Mouse (Mus musculus): ENCODE results near the gene Ralgps1. TPM values are rescaled to one million over a fixed set of nuclear protein-coding genes. Genes with fewer than 3 reads are reported as not detected.
A peak's percentile ranks its signal among the peaks of the same experiment; 100 is the strongest.

The Ralgps1 gene
- polyA plus RNA-seq, 2 experiments: 3.5 to 5.4 TPM

GRCm38 (mm10) chr2:33348260-33348659, 23.0 kb downstream of the Ralgps1 start:
- Histone ChIP-seq H3K27me3 (ENCODE audit: control insufficient read depth, insufficient read depth, low read length) (no peaks in the 10 kb centered on the region), H3K4me3 (replicated peaks; ENCODE audit: low read length) (no peak overlapping the region), H3K9me3 (ENCODE audit: control insufficient read depth, low read length) (no peaks in the 10 kb centered on the region), H3K27ac (replicated peaks; ENCODE audit: low read depth, low read length) (no peak overlapping the region), H3K9ac (ENCODE audit: low read depth, low read length, severe bottlenecking) (no peak overlapping the region), H3K4me1 (ENCODE audit: control insufficient read depth, insufficient read depth, low read length) (peaks cover 14% of the 10 kb centered on the region), H3K4me2 (replicated peaks; ENCODE audit: low read depth, low read length, severe bottlenecking) (no peak overlapping the region), H3K36me3 (ENCODE audit: control insufficient read depth, insufficient read depth, low read length) (no peaks in the 10 kb centered on the region)
- no peak for TF ChIP-seq POLR2A (IDR thresholded peaks at IDR 0.05; ENCODE audit: borderline replicate concordance, extremely low read depth, insufficient read depth, insufficient read length)
- ATAC-seq (ENCODE audit: low FRiP score, low read depth) (no peak), DNase-seq (ENCODE audit: low spot score) (no peak)
- 84% methylated on average over 3 of the region's 3 CpGs for WGBS

GRCm38 (mm10) chr2:33347607-33348006, 23.7 kb downstream of the Ralgps1 start:
- H3K9me3 ChIP-seq (ENCODE audit: control insufficient read depth, low read length): no peaks in the 10 kb centered on the region
- DNase-seq (ENCODE audit: low spot score) (peak; percentile 31), ATAC-seq (ENCODE audit: low FRiP score, low read depth) (no peak)
- no peak overlapping the region for H3K4me2 ChIP-seq (replicated peaks; ENCODE audit: low read depth, low read length, severe bottlenecking)
- H3K27me3 ChIP-seq (ENCODE audit: control insufficient read depth, insufficient read depth, low read length): no peaks in the 10 kb centered on the region
- no peaks in the 10 kb centered on the region for H3K36me3 ChIP-seq (ENCODE audit: control insufficient read depth, insufficient read depth, low read length)
- H3K4me3 ChIP-seq (replicated peaks; ENCODE audit: low read length): no peak overlapping the region
- peaks cover 14% of the 10 kb centered on the region for H3K4me1 ChIP-seq (ENCODE audit: control insufficient read depth, insufficient read depth, low read length)
- H3K9ac ChIP-seq (ENCODE audit: low read depth, low read length, severe bottlenecking): no peak overlapping the region
- 25% methylated on average over 3 of the region's 3 CpGs for WGBS
- no peak for TF ChIP-seq POLR2A (IDR thresholded peaks at IDR 0.05; ENCODE audit: borderline replicate concordance, extremely low read depth, insufficient read depth, insufficient read length)
- no peak overlapping the region for H3K27ac ChIP-seq (replicated peaks; ENCODE audit: low read depth, low read length)

- H3K9me3 ChIP-seq (ENCODE audit: control insufficient read depth, low read length): no peaks in the 10 kb centered on the region
- H3K27me3 ChIP-seq (ENCODE audit: control insufficient read depth, insufficient read depth, low read length): no peaks in the 10 kb centered on the region
- H3K9ac ChIP-seq (ENCODE audit: low read depth, low read length, severe bottlenecking): no peak overlapping the region
- DNase-seq (ENCODE audit: low spot score): no peak
- H3K36me3 ChIP-seq (ENCODE audit: control insufficient read depth, insufficient read depth, low read length): no peaks in the 10 kb centered on the region
- no peak for TF ChIP-seq POLR2A (IDR thresholded peaks at IDR 0.05; ENCODE audit: borderline replicate concordance, extremely low read depth, insufficient read depth, insufficient read length)
- no peak for ATAC-seq (ENCODE audit: low FRiP score, low read depth)
- no peak overlapping the region for H3K4me2 ChIP-seq (replicated peaks; ENCODE audit: low read depth, low read length, severe bottlenecking)
- H3K4me3 ChIP-seq (replicated peaks; ENCODE audit: low read length): no peak overlapping the region
- 85% methylated on average over 5 of the region's 5 CpGs for WGBS
- H3K4me1 ChIP-seq (ENCODE audit: control insufficient read depth, insufficient read depth, low read length): peaks cover 14% of the 10 kb centered on the region
- H3K27ac ChIP-seq (replicated peaks; ENCODE audit: low read depth, low read length): no peak overlapping the region
Observed at GRCm38 (mm10) chr2:33346749-33347148, 24.5 kb downstream of the Ralgps1 start.

GRCm38 (mm10) chr2:33345956-33346355, 25.3 kb downstream of the Ralgps1 start:
- no peaks in the 10 kb centered on the region for H3K9me3 ChIP-seq (ENCODE audit: control insufficient read depth, low read length)
- H3K4me2 ChIP-seq (replicated peaks; ENCODE audit: low read depth, low read length, severe bottlenecking): no peak overlapping the region
- H3K27ac ChIP-seq (replicated peaks; ENCODE audit: low read depth, low read length): no peak overlapping the region
- WGBS: 70% methylated on average over 4 of the region's 4 CpGs
- TF ChIP-seq POLR2A (IDR thresholded peaks at IDR 0.05; ENCODE audit: borderline replicate concordance, extremely low read depth, insufficient read depth, insufficient read length): no peak
- ATAC-seq (ENCODE audit: low FRiP score, low read depth) (no peak), DNase-seq (ENCODE audit: low spot score) (no peak)
- no peaks in the 10 kb centered on the region for H3K27me3 ChIP-seq (ENCODE audit: control insufficient read depth, insufficient read depth, low read length)
- no peak overlapping the region for H3K4me3 ChIP-seq (replicated peaks; ENCODE audit: low read length)
- H3K36me3 ChIP-seq (ENCODE audit: control insufficient read depth, insufficient read depth, low read length): no peaks in the 10 kb centered on the region
- peaks cover 14% of the 10 kb centered on the region for H3K4me1 ChIP-seq (ENCODE audit: control insufficient read depth, insufficient read depth, low read length)
- H3K9ac ChIP-seq (ENCODE audit: low read depth, low read length, severe bottlenecking): no peak overlapping the region

- ATAC-seq (ENCODE audit: low FRiP score, low read depth): no peak
- no peak for TF ChIP-seq POLR2A (IDR thresholded peaks at IDR 0.05; ENCODE audit: borderline replicate concordance, extremely low read depth, insufficient read depth, insufficient read length)
- Histone ChIP-seq H3K9me3 (ENCODE audit: control insufficient read depth, low read length) (no peaks in the 10 kb centered on the region), H3K27me3 (ENCODE audit: control insufficient read depth, insufficient read depth, low read length) (no peaks in the 10 kb centered on the region), H3K27ac (replicated peaks; ENCODE audit: low read depth, low read length) (no peak overlapping the region), H3K9ac (ENCODE audit: low read depth, low read length, severe bottlenecking) (no peak overlapping the region), H3K4me3 (replicated peaks; ENCODE audit: low read length) (no peak overlapping the region), H3K4me2 (replicated peaks; ENCODE audit: low read depth, low read length, severe bottlenecking) (no peak overlapping the region), H3K4me1 (ENCODE audit: control insufficient read depth, insufficient read depth, low read length) (peaks cover 14% of the 10 kb centered on the region), H3K36me3 (ENCODE audit: control insufficient read depth, insufficient read depth, low read length) (no peaks in the 10 kb centered on the region)
- WGBS: 50% methylated on average over 6 of the region's 6 CpGs
- DNase-seq (ENCODE audit: low spot score): no peak
Observed at GRCm38 (mm10) chr2:33345475-33345874, 25.8 kb downstream of the Ralgps1 start.

GRCm38 (mm10) chr2:33343413-33343812, 27.9 kb downstream of the Ralgps1 start:
- H3K4me1 ChIP-seq (ENCODE audit: control insufficient read depth, insufficient read depth, low read length): peaks cover 14% of the 10 kb centered on the region
- H3K27me3 ChIP-seq (ENCODE audit: control insufficient read depth, insufficient read depth, low read length): no peaks in the 10 kb centered on the region
- 73% methylated on average over 3 of the region's 3 CpGs for WGBS
- no peak overlapping the region for H3K9ac ChIP-seq (ENCODE audit: low read depth, low read length, severe bottlenecking)
- H3K9me3 ChIP-seq (ENCODE audit: control insufficient read depth, low read length): no peaks in the 10 kb centered on the region
- no peak for ATAC-seq (ENCODE audit: low FRiP score, low read depth)
- no peak for DNase-seq (ENCODE audit: low spot score)
- H3K36me3 ChIP-seq (ENCODE audit: control insufficient read depth, insufficient read depth, low read length): no peaks in the 10 kb centered on the region
- no peak for TF ChIP-seq POLR2A (IDR thresholded peaks at IDR 0.05; ENCODE audit: borderline replicate concordance, extremely low read depth, insufficient read depth, insufficient read length)
- no peak overlapping the region for H3K4me2 ChIP-seq (replicated peaks; ENCODE audit: low read depth, low read length, severe bottlenecking)
- no peak overlapping the region for H3K4me3 ChIP-seq (replicated peaks; ENCODE audit: low read length)
- no peak overlapping the region for H3K27ac ChIP-seq (replicated peaks; ENCODE audit: low read depth, low read length)

All from limb, embryonic 14.5 days (tissue).